Mouse (Mus musculus): ENCODE data around the gene Gm45234. TPM values are rescaled to one million over a fixed set of nuclear protein-coding genes. Genes with fewer than 3 reads are reported as not detected.
A peak's percentile ranks its signal among the peaks of the same experiment; 100 is the strongest.

Gene Gm45234
- total and polyA plus RNA-seq, 2 experiments from 2014 or later = 0.26 TPM; not detected in 1

DNA sequence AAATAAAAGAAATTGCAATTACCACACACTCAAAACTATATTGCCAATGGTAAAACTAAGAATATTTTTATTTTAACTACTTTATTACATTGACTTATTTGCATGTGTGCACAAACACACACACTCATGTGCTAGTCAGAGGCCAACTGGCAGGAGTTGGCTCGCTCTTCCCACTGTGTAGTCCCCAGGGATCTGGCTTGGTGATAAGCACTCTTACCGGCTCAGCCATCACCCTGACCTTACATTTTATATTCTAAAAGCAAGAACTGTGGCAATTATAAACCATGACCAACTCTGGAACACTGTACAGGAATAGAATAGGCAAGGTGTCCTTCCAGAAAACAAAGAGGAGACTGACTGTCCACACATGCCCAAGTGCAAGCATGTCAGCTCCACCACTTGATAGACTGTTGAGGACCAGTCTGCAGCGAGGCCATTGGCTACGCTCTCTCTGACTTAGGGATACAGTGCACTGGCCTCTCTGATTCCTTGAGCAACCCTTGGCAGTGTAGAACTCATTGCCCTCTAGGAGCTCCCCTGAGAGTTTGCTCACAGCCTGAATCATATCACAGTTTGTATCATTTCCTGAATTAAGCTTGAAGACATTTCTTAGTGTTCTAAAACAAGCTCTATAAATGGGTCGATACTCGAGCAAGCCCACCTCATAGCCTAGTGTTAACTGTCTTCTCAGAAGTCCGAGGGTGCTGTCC, 59.2 kb downstream of the Gm45234 start:
- H3K9me3 ChIP-seq (ENCODE audit: low read length) = no peaks in the 10 kb centered on the region
- H3K27ac ChIP-seq = no peak overlapping the region
- no peak overlapping the region for H3K9ac ChIP-seq (replicated peaks; ENCODE audit: low read length)
- H3K4me3 ChIP-seq (ENCODE audit: low read length) = no peak overlapping the region
- peaks cover 15% of the 10 kb centered on the region; the same call in 1 of the 2 replicates for H3K36me3 ChIP-seq (ENCODE audit: insufficient read depth, low read length)
- WGBS = 88% methylated on average over 7 of the region's 7 CpGs
- DNase-seq (ENCODE audit: low spot score) (no peak), ATAC-seq (no peak)
- TF ChIP-seq CTCF (IDR thresholded peaks at IDR 0.05; ENCODE audit: low read depth) = no peak
- no peak overlapping the region for H3K4me2 ChIP-seq (ENCODE audit: low read depth, low read length)
- no peaks in the 10 kb centered on the region for H3K27me3 ChIP-seq (ENCODE audit: insufficient read depth, low read length)
- H3K4me1 ChIP-seq (ENCODE audit: insufficient read depth, low read length) = no peaks in the 10 kb centered on the region

DNA sequence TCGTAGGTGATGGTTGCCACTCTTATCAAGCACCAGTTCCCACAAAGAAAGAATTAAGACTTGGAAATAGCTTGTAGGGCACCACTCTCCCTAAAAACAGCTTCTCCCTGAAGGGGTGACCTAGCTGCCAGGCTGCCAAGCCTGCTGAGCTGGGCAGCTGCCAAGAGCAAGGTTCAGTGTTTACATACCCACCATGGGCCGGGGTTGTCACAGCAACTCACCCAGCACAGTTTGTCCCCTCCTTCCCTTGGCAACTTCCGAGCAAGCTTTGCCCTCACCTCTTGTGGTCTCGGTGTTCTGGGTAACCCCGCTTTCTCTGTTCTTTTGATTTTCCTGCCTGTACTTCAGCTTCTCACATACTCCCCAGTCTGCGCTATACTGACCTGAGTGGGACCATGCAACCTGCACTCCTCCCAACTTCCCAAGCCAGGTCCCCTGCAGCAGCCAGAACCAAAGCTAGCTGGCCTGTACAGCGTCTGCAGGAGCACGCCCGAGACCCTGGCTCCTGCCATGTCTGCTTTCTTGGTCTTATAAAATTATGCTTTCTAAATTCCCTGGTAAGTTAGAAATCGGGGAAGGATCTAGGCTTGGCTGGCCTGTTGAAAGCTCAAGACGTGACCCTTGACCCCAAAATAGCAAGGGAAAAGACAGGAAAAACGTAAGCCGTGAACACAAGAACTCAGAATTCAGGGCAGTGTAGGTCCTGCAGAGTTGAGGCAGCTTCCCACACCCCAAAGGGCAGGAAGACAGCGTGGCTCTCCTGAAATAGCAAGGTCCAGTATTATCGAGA, 61.5 kb downstream of the Gm45234 start:
- WGBS = 54% methylated on average over 15 of the region's 15 CpGs
- Histone ChIP-seq H3K4me2 (ENCODE audit: low read depth, low read length) (no peak overlapping the region), H3K4me3 (ENCODE audit: low read length) (no peak overlapping the region), H3K27ac (peak overlapping the region; percentile 22; the same call in 1 of the 2 replicates), H3K27me3 (ENCODE audit: insufficient read depth, low read length) (no peaks in the 10 kb centered on the region), H3K9me3 (ENCODE audit: low read length) (no peaks in the 10 kb centered on the region), H3K9ac (replicated peaks; ENCODE audit: low read length) (no peak overlapping the region), H3K4me1 (ENCODE audit: insufficient read depth, low read length) (no peaks in the 10 kb centered on the region), H3K36me3 (ENCODE audit: insufficient read depth, low read length) (peaks cover 7% of the 10 kb centered on the region; the same call in 1 of the 2 replicates)
- ATAC-seq (peak; percentile 81), DNase-seq (ENCODE audit: low spot score) (peak; percentile 80)
- TF ChIP-seq CTCF (IDR thresholded peaks at IDR 0.05; ENCODE audit: low read depth) = no peak

DNA sequence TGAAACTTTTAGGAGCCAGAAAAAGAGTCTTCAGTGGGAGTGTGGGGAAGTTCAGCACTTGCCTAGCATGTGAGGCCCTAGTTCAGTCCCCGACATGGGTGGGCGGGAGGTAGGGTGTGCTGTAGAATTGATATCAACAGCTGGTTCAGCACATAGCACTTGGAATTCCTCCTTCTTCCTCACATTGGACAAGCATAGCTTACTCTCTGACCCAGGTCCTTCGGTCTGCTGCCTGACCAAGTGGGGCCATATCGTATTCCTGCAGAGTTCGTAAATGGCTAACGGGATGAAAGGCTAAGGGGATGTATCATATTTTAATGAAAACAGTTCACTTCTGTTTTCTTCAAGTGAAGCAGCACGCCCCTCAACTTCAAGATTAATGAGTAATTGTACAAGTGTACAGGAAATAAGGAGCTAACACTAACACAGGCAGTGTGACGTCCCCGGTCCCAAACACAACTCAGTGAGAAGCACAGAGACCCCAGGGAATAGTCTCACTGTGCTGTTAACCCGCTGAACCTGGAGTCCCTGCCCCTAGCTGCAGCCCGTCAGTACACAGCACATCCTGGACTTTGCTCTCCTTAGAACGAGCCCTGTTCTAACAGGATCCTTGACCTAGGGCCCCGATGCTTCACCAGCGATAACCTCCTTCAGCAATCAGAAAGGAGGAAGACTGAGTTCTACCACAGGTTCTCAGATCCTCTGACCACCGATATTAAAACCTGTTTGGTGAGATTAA, 62.4 kb downstream of the Gm45234 start:
- WGBS = 73% methylated on average over 15 of the region's 15 CpGs
- H3K4me1 ChIP-seq (ENCODE audit: insufficient read depth, low read length) = no peaks in the 10 kb centered on the region
- H3K9ac ChIP-seq (replicated peaks; ENCODE audit: low read length) = 0 out of 2 replicates have a peak overlapping the region, but pooled peaks have one; percentile 17
- ATAC-seq = no peak
- no peak for TF ChIP-seq CTCF (IDR thresholded peaks at IDR 0.05; ENCODE audit: low read depth)
- no peak overlapping the region for H3K4me3 ChIP-seq (ENCODE audit: low read length)
- H3K27me3 ChIP-seq (ENCODE audit: insufficient read depth, low read length) = no peaks in the 10 kb centered on the region
- H3K9me3 ChIP-seq (ENCODE audit: low read length) = no peaks in the 10 kb centered on the region
- H3K36me3 ChIP-seq (ENCODE audit: insufficient read depth, low read length) = no peaks in the 10 kb centered on the region
- H3K4me2 ChIP-seq (ENCODE audit: low read depth, low read length) = no peak overlapping the region
- no peak for DNase-seq (ENCODE audit: low spot score)
- H3K27ac ChIP-seq = peak overlapping the region; percentile 22

DNA sequence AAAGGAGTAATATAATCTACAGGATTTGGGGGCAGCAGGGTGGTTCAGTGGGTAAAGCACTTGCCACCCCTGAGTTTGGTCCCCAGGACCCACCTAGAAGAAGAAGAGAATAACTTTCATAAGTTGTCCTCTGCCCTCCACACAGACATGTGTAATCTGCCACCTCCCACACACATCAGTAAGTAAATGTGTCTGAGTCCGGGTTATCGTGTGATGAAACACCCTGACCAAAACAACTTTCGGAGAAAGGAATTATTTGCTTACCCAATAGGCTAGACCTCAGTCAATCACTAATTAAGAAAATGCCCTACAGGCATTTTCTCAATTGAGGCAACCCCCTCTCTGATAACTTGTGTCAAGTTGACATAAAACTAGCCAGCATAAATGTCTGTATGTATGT, 65.3 kb downstream of the Gm45234 start:
- no peak overlapping the region for H3K4me3 ChIP-seq (ENCODE audit: low read length)
- TF ChIP-seq CTCF (IDR thresholded peaks at IDR 0.05; ENCODE audit: low read depth) = no peak
- H3K4me1 ChIP-seq (ENCODE audit: insufficient read depth, low read length) = no peaks in the 10 kb centered on the region
- H3K27ac ChIP-seq = no peak overlapping the region
- H3K9ac ChIP-seq (replicated peaks; ENCODE audit: low read length) = no peak overlapping the region
- no peak for DNase-seq (ENCODE audit: low spot score)
- no peak for ATAC-seq
- WGBS = 95% methylated on average over 3 of the region's 3 CpGs
- H3K9me3 ChIP-seq (ENCODE audit: low read length) = no peaks in the 10 kb centered on the region
- no peaks in the 10 kb centered on the region for H3K36me3 ChIP-seq (ENCODE audit: insufficient read depth, low read length)
- H3K27me3 ChIP-seq (ENCODE audit: insufficient read depth, low read length) = no peaks in the 10 kb centered on the region
- H3K4me2 ChIP-seq (ENCODE audit: low read depth, low read length) = no peak overlapping the region

MicroRNAs within 50 kb of the gene (microRNA counts, 519-probe panel; counts per million panel counts)
- microRNA mmu-miR-141 (not detected), microRNA mmu-miR-200c (not detected)

Small RNA genes lying within 50 kb of the gene (microRNA-seq; reads per million reads assigned to microRNA genes)
- 4.3 to 5.1 reads per million in 2 experiments for gene Mir141
- gene Mir200c = 23.1 to 26.5 reads per million in 2 experiments

Other genes starting within 250 kb of the Gm45234 start
- gene C1ra, start 243.6 kb downstream of the Gm45234 start, total RNA-seq (2014; rRNA removed) = 0.42 and 1.0 TPM in 2 replicates
- gene C1ra, start 243.6 kb downstream of the Gm45234 start, polyA plus RNA-seq (2015; fragmentation: Nextera tagmentation; extraction: Ambion mirVana) = 0.73 and 0.83 TPM in 2 replicates
- gene C1s1, start 213.7 kb downstream of the Gm45234 start, total RNA-seq (2014; rRNA removed) = 0.89 and 4.7 TPM in 2 replicates
- gene C1s1, start 213.7 kb downstream of the Gm45234 start, polyA plus RNA-seq (2015; fragmentation: Nextera tagmentation; extraction: Ambion mirVana) = 0.49 and 1.2 TPM in 2 replicates
- not detected in 2 replicates for gene C1rb, start 185.7 kb downstream of the Gm45234 start, total RNA-seq (2014; rRNA removed)
- gene C1rb, start 185.7 kb downstream of the Gm45234 start, polyA plus RNA-seq (2015; fragmentation: Nextera tagmentation; extraction: Ambion mirVana) = 0.09 TPM in 1 of 2 replicates, not detected in the other
- gene C1s2, start 119.9 kb downstream of the Gm45234 start, total RNA-seq (2014; rRNA removed) = not detected in 2 replicates
- 0.13 and 0.18 TPM in 2 replicates for gene C1s2, start 119.9 kb downstream of the Gm45234 start, polyA plus RNA-seq (2015; fragmentation: Nextera tagmentation; extraction: Ambion mirVana)
- 32.0 and 48.5 TPM in 2 replicates for gene Lpcat3, start 93.0 kb downstream of the Gm45234 start, total RNA-seq (2014; rRNA removed)
- gene Lpcat3, start 93.0 kb downstream of the Gm45234 start, polyA plus RNA-seq (2015; fragmentation: Nextera tagmentation; extraction: Ambion mirVana) = 49.5 and 53.3 TPM in 2 replicates
- gene Emg1, start 43.8 kb downstream of the Gm45234 start, total RNA-seq (2014; rRNA removed) = 75.8 and 102 TPM in 2 replicates
- 100 and 102 TPM in 2 replicates for gene Emg1, start 43.8 kb downstream of the Gm45234 start, polyA plus RNA-seq (2015; fragmentation: Nextera tagmentation; extraction: Ambion mirVana)
- gene Phb2, start 43.7 kb downstream of the Gm45234 start, total RNA-seq (2014; rRNA removed) = 218 and 223 TPM in 2 replicates
- gene Phb2, start 43.7 kb downstream of the Gm45234 start, polyA plus RNA-seq (2015; fragmentation: Nextera tagmentation; extraction: Ambion mirVana) = 267 and 270 TPM in 2 replicates
- gene Ptpn6, start 17.3 kb downstream of the Gm45234 start, total RNA-seq (2014; rRNA removed) = 3.8 and 3.9 TPM in 2 replicates
- gene Ptpn6, start 17.3 kb downstream of the Gm45234 start, polyA plus RNA-seq (2015; fragmentation: Nextera tagmentation; extraction: Ambion mirVana) = 4.3 and 4.8 TPM in 2 replicates
- 212 and 236 TPM in 2 replicates for gene Grcc10, start 14.6 kb downstream of the Gm45234 start, total RNA-seq (2014; rRNA removed)
- 643 and 649 TPM in 2 replicates for gene Grcc10, start 14.6 kb downstream of the Gm45234 start, polyA plus RNA-seq (2015; fragmentation: Nextera tagmentation; extraction: Ambion mirVana)
- 19.1 and 23.7 TPM in 2 replicates for gene Atn1, start 503 bp upstream of the Gm45234 start, total RNA-seq (2014; rRNA removed)
- gene Atn1, start 503 bp upstream of the Gm45234 start, polyA plus RNA-seq (2015; fragmentation: Nextera tagmentation; extraction: Ambion mirVana) = 19.9 and 21.3 TPM in 2 replicates
- 281 and 357 TPM in 2 replicates for gene Eno2, start 13.7 kb upstream of the Gm45234 start, total RNA-seq (2014; rRNA removed)
- 213 and 216 TPM in 2 replicates for gene Eno2, start 13.7 kb upstream of the Gm45234 start, polyA plus RNA-seq (2015; fragmentation: Nextera tagmentation; extraction: Ambion mirVana)
- gene Lrrc23, start 23.7 kb upstream of the Gm45234 start, total RNA-seq (2014; rRNA removed) = 6.7 and 9.2 TPM in 2 replicates
- gene Lrrc23, start 23.7 kb upstream of the Gm45234 start, polyA plus RNA-seq (2015; fragmentation: Nextera tagmentation; extraction: Ambion mirVana) = 5.4 and 8.7 TPM in 2 replicates
- gene Spsb2, start 52.6 kb upstream of the Gm45234 start, total RNA-seq (2014; rRNA removed) = 7.3 and 8.7 TPM in 2 replicates
- gene Spsb2, start 52.6 kb upstream of the Gm45234 start, polyA plus RNA-seq (2015; fragmentation: Nextera tagmentation; extraction: Ambion mirVana) = 9.6 and 9.8 TPM in 2 replicates
- 506 and 525 TPM in 2 replicates for gene Tpi1, start 58.3 kb upstream of the Gm45234 start, total RNA-seq (2014; rRNA removed)
- gene Tpi1, start 58.3 kb upstream of the Gm45234 start, polyA plus RNA-seq (2015; fragmentation: Nextera tagmentation; extraction: Ambion mirVana) = 515 and 534 TPM in 2 replicates
- 222 and 233 TPM in 2 replicates for gene Usp5, start 73.5 kb upstream of the Gm45234 start, total RNA-seq (2014; rRNA removed)
- gene Usp5, start 73.5 kb upstream of the Gm45234 start, polyA plus RNA-seq (2015; fragmentation: Nextera tagmentation; extraction: Ambion mirVana) = 182 and 189 TPM in 2 replicates
- gene Cdca3, start 73.5 kb upstream of the Gm45234 start, total RNA-seq (2014; rRNA removed) = 34.7 and 39.9 TPM in 2 replicates
- 40.9 and 47.3 TPM in 2 replicates for gene Cdca3, start 73.5 kb upstream of the Gm45234 start, polyA plus RNA-seq (2015; fragmentation: Nextera tagmentation; extraction: Ambion mirVana)
- 0.68 and 0.72 TPM in 2 replicates for gene Gnb3, start 84.3 kb upstream of the Gm45234 start, total RNA-seq (2014; rRNA removed)
- 1.6 and 2.2 TPM in 2 replicates for gene Gnb3, start 84.3 kb upstream of the Gm45234 start, polyA plus RNA-seq (2015; fragmentation: Nextera tagmentation; extraction: Ambion mirVana)
- 71.3 and 79.5 TPM in 2 replicates for gene P3h3, start 101.7 kb upstream of the Gm45234 start, total RNA-seq (2014; rRNA removed)
- gene P3h3, start 101.7 kb upstream of the Gm45234 start, polyA plus RNA-seq (2015; fragmentation: Nextera tagmentation; extraction: Ambion mirVana) = 11.3 and 12.0 TPM in 2 replicates
- 193 and 194 TPM in 2 replicates for gene Gpr162, start 108.0 kb upstream of the Gm45234 start, total RNA-seq (2014; rRNA removed)
- gene Gpr162, start 108.0 kb upstream of the Gm45234 start, polyA plus RNA-seq (2015; fragmentation: Nextera tagmentation; extraction: Ambion mirVana) = 30.1 and 31.9 TPM in 2 replicates
- gene Cd4, start 132.2 kb upstream of the Gm45234 start, total RNA-seq (2014; rRNA removed) = 0.05 TPM in 1 of 2 replicates, not detected in the other
- gene Cd4, start 132.2 kb upstream of the Gm45234 start, polyA plus RNA-seq (2015; fragmentation: Nextera tagmentation; extraction: Ambion mirVana) = 0.13 and 0.18 TPM in 2 replicates
- gene Lag3, start 155.7 kb upstream of the Gm45234 start, total RNA-seq (2014; rRNA removed) = 1.8 and 2.2 TPM in 2 replicates
- gene Lag3, start 155.7 kb upstream of the Gm45234 start, polyA plus RNA-seq (2015; fragmentation: Nextera tagmentation; extraction: Ambion mirVana) = 3.3 and 3.6 TPM in 2 replicates
- gene Ptms, start 164.1 kb upstream of the Gm45234 start, total RNA-seq (2014; rRNA removed) = 913 and 1,024 TPM in 2 replicates
- gene Ptms, start 164.1 kb upstream of the Gm45234 start, polyA plus RNA-seq (2015; fragmentation: Nextera tagmentation; extraction: Ambion mirVana) = 767 and 773 TPM in 2 replicates
- 639 and 964 TPM in 2 replicates for gene Mlf2, start 175.4 kb upstream of the Gm45234 start, total RNA-seq (2014; rRNA removed)
- gene Mlf2, start 175.4 kb upstream of the Gm45234 start, polyA plus RNA-seq (2015; fragmentation: Nextera tagmentation; extraction: Ambion mirVana) = 618 and 628 TPM in 2 replicates
- 113 and 146 TPM in 2 replicates for gene Cops7a, start 209.5 kb upstream of the Gm45234 start, total RNA-seq (2014; rRNA removed)
- gene Cops7a, start 209.5 kb upstream of the Gm45234 start, polyA plus RNA-seq (2015; fragmentation: Nextera tagmentation; extraction: Ambion mirVana) = 97.1 and 101 TPM in 2 replicates
- 24.1 and 32.9 TPM in 2 replicates for gene Pianp, start 240.7 kb upstream of the Gm45234 start, total RNA-seq (2014; rRNA removed)
- gene Pianp, start 240.7 kb upstream of the Gm45234 start, polyA plus RNA-seq (2015; fragmentation: Nextera tagmentation; extraction: Ambion mirVana) = 58.9 and 65.4 TPM in 2 replicates

Measured in hindbrain, postnatal 0 days (tissue).